Mouse (Mus musculus) gastrocnemius, postnatal 36 days (tissue): Measurements from ENCODE around the gene Abhd17c. TPM values are rescaled to one million over a fixed set of nuclear protein-coding genes. Genes with fewer than 3 reads are reported as not detected.
"Not testable (repeated sequence)": the region's sequence is repeated elsewhere in the genome, so short reads cannot be mapped to it uniquely, and the experiment has no call there.

Experiments used
- DNase-seq, 2 experiments: peaks; one replicate each; pipeline ENCODE4 v3.0.0; 2022
- intact Hi-C: fragments of 180-260 bp; cut with DNase I; formaldehyde crosslinking; loops from one replicate; pipeline ENCODE4 v1.15.1; 2025
- total RNA-seq, 2 experiments: library from RNA; stranded (reverse); gene quantifications; 2 replicates each; pipeline ENCODE4 v1.2.3; 2021

Abhd17c gene
- total RNA-seq, 2 experiments from 2014 or later, result 5.3 to 6.5 TPM

DNA sequence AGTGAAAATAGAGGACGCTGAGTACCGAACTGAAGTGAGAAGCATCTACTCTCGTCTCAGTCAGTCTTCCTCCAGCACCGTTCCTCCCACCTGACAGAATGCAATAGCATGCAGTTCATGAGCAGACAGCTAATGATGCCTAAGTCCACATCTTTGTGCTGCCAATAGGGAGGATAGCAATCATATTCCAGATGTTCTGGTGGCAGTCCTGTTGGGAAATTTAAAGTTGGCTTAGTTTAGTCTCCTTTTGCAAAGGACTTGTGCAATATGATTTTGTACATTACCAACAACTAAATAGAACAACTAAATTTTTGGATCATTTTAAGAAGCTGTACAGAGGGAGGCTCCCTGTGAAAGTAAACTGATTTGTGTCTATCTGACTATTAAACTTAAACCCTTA is 2.1 kb upstream of the Abhd17c start:
- DNase-seq, result no peak
- intact Hi-C loops, result no loop called here

DNA sequence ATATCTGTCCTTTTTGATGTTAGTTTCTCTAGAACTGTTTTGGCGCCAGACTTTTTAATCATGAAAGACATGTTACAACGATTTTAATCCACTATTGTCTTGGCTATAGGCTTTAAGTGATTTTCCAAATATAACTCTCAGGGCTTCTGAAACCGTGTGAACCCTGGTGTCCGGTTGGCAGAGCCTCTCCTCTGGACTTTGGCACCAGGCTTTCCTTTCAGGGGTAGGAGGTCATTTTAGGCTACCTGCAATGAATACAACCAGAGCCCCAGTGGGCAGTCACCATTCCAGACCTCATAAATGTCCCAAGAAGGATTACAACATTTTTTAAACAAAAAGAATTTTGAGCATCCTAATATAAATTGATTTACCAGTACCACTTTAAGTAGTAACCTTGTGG is 1.1 kb upstream of the Abhd17c start:
- no peak for DNase-seq

DNA sequence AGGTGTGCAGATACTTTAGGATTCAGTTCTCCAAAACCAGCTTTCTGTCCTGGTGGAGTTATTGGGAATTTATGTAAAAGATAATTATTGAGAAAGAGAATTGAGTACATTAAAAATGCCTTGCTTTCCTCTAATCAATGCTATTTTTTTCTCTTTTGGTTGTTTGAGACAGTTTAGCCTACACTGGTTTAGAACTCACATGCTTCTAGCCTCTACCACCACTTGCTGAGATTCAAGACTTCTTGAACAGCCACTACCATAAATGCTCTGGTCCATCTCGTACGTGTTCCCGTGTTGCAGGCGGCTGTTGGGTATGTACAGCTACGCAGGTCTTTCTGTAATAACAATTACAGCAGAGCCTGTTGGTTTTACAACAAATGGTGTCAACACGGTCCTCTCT is 681 bp upstream of the Abhd17c start:
- intact Hi-C loops, result no loop called here
- no peak for DNase-seq

More for the DNA sequence above, 1.1 kb upstream of the Abhd17c start:
- intact Hi-C loops, result no loop called here

DNA sequence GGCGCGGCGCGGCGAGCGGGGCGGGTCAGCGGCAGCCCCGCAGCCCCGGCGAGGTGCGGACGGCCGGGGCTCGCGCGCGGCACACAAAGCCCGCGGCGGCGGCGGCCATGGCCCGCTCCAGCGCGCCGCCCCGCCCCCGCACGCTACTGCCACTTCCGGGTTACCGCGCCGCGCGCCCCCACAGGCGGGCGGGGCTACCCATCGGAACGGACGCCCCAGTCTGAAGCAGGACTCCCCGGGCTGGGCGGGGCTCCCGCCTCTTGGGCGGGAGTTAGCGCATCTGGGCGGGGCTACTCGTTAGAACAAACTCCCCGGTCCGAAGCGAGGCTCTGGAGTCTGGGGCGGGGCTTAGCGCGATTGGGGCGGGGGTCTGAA is 254 bp upstream of the Abhd17c start:
- intact Hi-C loops, result no loop called here
- DNase-seq, result peak; percentile 83 to 90

DNA sequence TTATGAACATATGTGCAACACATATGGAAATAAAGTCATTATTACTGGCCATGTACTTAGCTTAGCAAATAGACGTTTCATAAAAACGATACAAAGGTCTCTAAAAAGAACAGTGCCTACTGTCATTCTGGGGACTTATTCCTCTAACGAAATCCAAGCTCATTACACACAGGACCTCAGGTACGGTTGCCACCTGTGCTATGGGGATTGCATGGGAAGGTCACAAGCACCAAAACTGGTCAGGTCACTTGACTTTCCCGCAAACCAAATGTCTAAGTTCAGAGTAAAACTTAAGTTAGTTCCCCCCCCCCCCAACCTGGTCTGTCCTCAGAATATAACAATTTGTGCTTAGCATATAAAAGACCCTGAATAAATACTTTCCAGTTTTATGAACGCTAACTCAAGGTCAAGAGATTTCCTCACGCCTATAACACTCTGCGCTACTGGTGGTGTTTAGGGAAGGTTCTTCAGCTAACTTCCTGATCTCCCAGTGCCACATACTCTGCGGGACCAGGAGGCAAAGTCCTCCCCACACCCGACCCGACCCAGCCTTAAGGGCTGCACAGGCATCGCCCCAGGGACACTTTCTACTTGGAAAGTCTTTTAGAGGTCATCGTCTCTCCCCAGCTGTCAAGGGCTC is 1.2 kb downstream of the Abhd17c start:
- intact Hi-C loops, result no loop called here
- DNase-seq, result no peak

DNA sequence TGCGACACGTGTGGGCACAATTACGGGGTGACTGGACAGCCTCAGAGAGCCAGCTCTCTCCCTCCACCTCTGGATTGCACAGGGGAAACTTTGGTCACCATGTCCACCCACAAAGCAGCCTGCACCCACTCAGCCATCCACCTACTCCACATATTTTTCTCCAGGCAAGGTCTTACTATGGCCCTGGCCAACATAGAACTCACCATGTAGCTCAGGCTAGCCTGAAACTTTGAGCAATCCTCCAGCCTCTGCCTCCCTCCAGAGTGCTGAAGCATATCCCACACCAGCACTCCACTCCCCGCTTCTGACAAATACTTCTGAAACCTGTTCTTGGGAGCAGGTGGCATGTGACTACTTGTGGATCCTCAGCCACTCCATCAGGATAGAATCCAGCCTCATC is 1.9 kb downstream of the Abhd17c start:
- intact Hi-C loops, result no loop called here
- no peak for DNase-seq

DNA sequence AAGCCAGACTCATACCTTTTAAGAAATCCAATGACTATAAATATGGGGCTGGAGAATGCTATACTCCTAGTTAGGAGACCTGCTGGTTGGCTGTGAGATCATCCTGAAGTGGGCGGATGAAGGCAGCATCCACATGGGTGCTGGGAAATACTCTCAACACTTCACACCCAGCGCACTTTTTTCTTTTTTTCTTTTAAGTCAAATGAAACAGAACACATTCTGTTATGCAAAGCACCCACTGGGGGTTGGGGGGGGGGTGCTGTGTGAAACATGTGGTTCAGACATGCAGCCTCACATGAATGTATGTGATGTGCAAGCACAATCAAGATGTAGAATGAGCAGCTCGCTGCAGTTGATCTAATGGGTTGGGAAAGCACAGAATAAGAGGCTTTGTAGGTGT is 2.8 kb downstream of the Abhd17c start:
- no peak for DNase-seq
- intact Hi-C loops, result no loop called here

DNA sequence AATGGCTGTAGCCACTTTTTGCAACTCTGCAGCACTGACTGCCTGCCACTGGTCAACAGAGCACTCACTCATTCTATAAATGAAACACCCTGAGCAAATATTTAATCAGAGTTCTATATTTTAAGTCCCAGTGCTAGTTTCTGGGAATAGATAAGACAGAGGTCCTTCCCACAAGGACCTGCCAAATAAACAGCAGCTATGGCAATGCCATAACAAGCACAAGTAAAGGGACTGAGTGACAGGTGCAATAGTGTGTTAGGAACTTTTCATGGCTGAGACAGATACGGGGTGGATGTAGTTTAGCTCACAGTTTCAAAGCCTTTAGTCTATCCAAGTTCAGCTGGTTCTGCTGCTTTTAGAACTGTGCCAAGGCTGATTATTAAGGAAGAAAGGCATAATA is 3.9 kb downstream of the Abhd17c start:
- DNase-seq, result no peak
- intact Hi-C loops, result no loop called here

DNA sequence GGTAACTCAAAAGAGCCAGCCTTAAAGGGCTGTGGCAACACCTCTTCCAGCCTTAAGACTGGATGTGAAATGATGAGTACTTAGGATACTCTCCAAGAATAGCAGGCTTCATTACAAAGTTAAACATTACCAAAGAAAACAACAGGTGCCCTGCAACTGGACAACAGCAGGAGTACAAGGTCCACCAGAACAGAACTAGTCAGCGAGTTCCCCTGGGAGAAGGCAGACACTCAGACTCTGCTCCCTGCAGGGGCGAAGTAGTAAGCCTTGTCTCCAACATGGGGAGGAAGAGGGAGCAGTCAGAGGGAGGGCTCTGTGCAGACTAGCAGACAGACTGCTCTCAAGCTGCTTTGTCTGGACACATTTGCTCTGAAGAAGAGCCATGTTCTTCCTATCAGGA is 6.1 kb downstream of the Abhd17c start:
- intact Hi-C loops, result no loop called here
- no peak for DNase-seq

DNA sequence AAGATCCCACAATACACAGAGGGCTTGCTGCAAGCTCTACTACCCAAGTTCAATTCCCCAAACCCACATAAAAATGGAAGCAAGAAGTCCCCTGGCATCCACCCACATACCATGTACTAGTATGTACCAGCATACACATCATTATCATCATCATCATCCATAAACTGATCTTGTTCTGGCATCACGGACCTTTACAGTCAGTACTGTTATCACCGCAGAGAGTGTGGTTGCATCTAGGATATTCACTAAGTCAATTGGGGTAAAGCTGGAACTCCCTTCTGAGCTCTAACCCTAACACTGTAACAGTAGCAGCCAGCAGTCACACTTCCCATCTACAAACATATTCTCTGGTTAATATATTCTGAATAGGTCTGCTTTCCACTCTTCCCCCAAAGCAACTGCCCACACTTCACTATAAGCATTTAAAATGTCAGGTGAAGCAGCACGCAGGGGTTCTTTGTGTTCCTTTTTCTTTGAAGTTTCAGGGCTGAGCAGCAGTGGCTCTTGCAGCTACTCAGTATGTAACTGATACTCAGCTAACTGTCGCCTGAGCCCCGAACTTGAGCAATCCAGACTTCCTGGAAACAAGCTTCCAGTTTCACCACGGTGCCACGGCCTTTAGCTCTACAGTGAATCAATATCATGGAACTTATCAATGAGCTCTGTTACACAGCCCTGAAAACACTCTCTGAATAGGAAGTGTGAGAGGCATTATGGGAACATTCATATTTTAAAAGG is 8.8 kb downstream of the Abhd17c start:
- intact Hi-C loops, result no loop called here
- no peak for DNase-seq

DNA sequence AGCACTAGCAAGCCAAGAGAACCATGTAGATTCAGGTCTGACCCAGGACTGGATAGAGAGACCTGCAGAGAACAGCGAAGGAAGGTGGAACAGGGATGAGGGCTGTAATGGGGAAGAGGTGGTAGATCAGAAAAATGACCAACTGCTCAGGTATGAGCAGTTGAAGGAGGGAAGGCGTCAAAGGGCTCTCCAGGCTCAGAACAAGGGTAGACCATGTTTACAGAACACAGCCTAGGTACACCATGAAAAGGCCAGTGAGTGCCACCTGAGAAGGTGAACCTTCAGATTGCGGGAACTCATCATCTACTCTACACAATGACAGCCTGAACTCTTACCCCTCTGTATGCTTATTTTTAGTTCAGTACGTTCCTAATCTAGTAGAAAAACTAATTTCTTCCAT is 9.5 kb downstream of the Abhd17c start:
- no peak for DNase-seq
- intact Hi-C loops, result no loop called here

DNA sequence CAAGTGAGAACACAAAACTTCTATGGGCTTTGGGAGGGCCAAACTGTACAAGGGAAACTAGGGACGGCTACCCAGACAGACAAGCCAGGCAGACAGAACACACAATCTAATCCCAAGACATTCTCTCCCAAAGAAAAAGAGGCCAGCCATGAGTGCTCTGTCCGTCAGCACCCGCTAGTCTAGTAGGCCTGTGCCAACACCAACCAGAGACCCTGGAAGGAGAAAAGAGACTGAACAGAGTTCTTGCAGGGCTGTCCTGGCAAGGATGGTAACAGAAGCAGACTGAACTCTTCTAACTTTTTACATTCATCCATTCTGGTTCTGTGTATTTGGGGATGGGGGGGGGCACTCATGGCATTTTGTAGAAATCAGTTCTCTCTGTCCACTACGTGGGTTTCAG is 12.1 kb downstream of the Abhd17c start:
- intact Hi-C loops, result no loop called here
- DNase-seq, result no peak

DNA sequence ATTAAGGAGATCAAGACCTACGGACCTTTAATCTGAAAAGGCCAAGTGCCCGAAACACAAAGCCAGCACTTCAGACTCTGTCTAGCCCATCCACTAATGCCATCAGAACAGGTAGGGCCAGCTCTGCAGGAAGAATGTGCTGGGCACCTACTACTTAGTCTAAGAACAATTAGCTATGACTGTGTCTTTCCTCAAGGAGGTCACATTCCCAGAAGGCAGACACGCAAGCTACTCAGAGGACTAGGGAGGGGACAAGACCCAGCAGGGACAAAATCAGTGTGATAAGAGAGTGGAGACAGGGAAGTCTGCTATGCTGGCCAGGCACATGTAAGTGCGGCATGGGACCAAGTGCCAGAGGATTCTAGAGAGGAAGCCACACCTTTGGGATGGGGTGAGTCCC is 13.0 kb downstream of the Abhd17c start:
- DNase-seq, result no peak
- intact Hi-C loops, result no loop called here

DNA sequence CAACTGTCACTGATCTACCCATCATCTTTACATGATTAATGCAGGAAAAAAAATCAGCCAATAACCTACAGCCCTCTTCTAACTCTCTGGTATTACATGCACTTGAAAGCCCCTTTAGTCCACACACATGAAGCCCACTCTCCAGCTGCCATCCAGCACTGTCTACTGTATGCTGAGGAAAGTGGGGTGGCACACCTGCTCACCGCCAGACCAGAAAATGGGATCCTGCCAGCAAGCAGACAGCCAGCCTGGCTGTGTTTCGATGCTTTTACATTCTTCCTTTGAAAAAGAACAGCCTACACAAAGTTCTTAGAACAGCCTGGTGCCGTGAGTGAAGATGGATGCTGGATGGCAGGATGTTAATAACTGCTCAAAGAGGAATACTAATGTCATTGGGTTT is 13.9 kb downstream of the Abhd17c start:
- DNase-seq, result no peak
- intact Hi-C loops, result no loop called here

DNA sequence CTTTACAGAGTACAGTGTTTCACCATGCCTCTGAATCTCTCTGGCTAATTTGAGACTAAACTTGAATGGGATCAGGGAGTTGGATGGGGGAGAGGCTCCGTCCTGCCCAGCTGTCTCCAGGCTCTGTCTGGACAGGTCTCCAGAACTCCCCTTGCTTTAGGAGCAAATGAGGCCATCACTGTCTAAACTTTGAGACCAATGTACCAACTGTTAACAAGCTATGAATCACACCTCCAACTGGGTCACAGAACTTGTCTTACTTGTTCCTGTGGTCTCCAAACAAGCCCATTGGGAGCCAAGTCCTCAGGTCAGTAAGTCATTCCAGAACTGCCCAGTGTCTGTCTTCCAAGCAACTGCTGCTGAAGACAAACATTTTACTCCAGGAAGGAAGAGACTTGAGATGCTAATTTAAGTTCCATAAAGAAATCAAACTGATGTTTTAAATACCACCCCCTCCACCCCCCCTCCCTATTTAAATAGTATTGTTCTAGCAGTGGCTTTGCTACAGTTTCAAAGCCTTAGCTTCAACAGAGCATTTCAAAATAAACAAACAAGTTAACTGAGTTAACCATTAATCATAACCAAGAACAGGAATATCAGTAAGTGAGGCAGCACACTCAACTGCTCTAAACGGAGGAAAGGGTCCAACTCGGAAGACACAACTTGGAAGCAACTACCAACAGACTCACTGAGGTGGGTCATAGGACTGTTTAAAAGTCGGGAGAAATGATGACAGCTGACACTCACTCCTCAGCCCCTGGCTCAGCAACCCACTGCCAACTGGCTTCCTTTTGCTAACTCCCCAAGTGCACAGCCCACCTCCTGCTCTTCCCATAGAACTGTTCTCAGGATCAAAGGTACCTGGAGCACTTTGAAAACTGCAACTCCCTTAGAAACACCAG is 15.6 kb downstream of the Abhd17c start:
- intact Hi-C loops, result no loop called here
- DNase-seq, result no peak

DNA sequence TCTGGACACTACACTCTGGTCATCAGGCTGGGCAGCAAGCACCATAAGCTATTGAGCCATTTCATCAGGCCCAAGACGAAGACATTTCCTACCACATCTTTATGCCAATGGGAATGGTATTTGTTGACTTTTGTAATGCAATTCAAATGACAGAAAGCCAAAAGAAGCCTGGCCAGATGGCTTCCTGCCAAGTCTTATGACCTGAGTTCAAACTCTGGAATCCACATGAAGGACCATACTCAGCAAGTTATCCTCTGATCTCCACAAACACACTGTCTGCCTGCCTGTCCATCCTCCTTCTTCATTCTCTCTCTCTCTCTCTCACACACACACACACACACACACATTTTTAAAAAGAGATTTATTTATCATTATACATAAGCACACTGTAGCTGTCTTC is 19.0 kb downstream of the Abhd17c start:
- intact Hi-C loops, result no loop called here

DNA sequence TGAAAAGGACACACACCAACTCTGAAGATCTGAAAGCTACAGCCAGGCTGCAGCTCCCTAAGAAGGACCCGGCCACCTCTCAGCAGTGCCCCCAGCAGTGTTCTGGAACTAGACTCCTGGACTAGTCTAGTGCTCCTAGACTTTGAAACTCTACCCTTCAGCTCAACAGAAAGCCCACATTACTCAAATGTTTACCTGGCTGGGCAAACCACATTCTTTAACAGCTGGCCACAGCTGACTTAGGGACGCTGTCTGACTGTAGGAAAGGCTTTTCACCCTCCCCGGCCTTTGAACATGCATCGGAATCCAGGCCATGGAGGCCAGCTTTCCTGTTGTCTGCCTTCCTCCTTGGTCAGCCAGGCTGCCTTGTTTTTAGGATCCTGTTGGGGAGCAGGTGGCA is 20.0 kb downstream of the Abhd17c start:
- DNase-seq, result no peak
- intact Hi-C loops, result no loop called here

More for the DNA sequence above, 19.0 kb downstream of the Abhd17c start:
- DNase-seq, result no peak

DNA sequence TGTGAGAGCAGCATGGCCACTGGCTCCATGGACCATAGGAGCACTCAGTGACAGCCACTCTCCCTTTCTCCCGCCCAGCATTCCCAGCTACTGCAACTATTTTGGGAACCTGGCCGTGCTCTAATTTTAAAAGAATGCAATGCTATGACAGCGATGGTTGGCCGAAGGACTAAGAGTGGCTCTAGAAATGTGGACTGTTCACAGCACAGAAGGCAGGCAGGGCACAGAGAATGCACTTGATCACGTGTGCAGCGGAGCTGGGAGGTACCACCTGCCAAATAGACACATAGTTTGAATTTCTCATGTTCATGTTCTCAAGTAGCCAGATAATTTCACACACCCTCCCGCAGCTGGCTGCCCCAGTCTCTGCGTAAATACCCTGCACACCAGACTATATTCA is 23.0 kb downstream of the Abhd17c start:
- intact Hi-C loops, result no loop called here
- no peak for DNase-seq

DNA sequence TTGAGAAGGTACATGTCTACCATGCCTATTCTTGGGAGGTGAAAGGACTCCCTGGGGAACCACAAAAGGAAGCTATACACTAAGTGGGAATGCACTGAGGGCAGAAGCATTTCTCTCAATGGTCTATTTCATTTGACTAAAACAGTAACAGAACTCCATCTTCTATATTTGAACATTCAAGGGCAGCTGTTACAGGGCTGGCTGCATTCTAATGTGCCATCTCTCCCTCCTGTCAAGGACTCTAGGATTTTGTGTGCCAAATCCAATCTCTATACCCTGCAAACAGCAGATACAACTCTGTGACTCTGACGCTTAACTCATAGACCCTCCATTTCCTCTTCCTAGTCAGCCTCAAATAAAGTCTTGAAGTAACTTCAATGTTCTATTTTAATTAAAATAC is 26.0 kb downstream of the Abhd17c start:
- DNase-seq, result no peak
- intact Hi-C loops, result no loop called here

DNA sequence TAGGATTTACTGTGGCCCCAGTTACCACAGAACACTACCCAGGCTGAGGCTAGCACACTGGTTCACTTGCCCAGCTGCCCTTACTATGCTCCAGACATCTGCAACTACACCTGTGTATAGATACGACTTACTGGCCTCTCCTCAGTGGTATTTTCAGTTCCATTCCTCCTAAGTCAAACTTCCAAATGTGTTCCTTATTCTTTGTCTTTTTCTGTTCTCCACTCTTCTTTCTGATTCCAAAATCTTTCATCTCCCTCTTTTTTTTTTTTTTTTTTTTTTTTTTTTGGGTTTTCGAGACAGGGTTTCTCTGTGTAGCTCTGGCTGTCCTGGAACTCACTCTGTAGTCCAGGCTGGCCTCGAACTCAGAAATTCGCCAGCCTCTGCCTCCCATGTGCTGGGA is 28.0 kb downstream of the Abhd17c start:
- intact Hi-C loops, DNase-seq: not testable (repeated sequence)

DNA sequence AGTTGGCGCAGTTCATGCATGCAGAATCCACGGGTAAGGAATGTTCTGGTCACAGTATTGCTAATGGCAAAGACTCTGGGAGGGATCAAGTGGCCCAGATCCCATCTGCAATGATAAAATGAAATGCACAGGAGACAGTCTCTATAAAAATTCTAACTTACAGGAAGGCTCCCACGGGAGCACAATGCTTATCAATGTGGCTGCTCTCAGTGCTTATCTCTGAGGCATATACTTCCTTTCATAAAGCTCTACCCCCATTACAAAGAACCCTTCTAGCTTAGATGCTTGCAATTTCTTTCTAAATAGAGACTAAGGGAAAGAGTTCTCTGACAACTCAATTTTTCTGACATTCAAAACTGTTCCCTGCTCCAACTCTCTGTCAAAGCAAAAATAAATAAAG is 29.9 kb downstream of the Abhd17c start:
- intact Hi-C loops, result no loop called here
- no peak for DNase-seq
